Mouse (Mus musculus) ES-E14 (cell line): ENCODE measurements around the gene Nell2. TPM values are rescaled to one million over a fixed set of nuclear protein-coding genes. Genes with fewer than 3 reads are reported as not detected.

Experiments
- DNase-seq: peaks from one replicate; pipeline ENCODE4 v3.0.0-alpha.2; 2013; ENCODE audit warnings: low read depth, low spot score
- H3K27ac ChIP-seq: 2 replicates; pipeline ENCODE4 v1.5.1; 2012; ENCODE audit warnings: low read depth, mild to moderate bottlenecking, low read length, moderate library complexity, mixed read lengths; ENCODE audit not compliant: poor library complexity, insufficient read depth, severe bottlenecking
- H3K36me3 ChIP-seq: 2 replicates; pipeline ENCODE4 v1.6.1; 2012; ENCODE audit warnings: mild to moderate bottlenecking, low read length, moderate library complexity, mixed read lengths; ENCODE audit not compliant: control insufficient read depth, poor library complexity, insufficient read depth, severe bottlenecking
- H3K4me1 ChIP-seq, 2 experiments: fragments of 150-350 bp in 1 of 2; sonication (generic) in 1 of 2; 2 replicates each; pipeline ENCODE4 v1.6.1; 2012; ENCODE audit warnings: low read length in 2 of 2, mild to moderate bottlenecking in 1 of 2, mixed read lengths in 1 of 2; ENCODE audit not compliant: control insufficient read depth in 2 of 2, insufficient read depth in 2 of 2, poor library complexity in 1 of 2
- H3K4me3 ChIP-seq, 2 experiments: fragments of 150-350 bp in 1 of 2; sonication (generic) in 1 of 2; 2 replicates each; pipeline ENCODE4 v1.5.1; 2012; ENCODE audit warnings: low read length in 2 of 2, low read depth in 1 of 2, mild to moderate bottlenecking in 1 of 2, mixed read lengths in 1 of 2; ENCODE audit not compliant: insufficient read depth in 1 of 2, poor library complexity in 1 of 2, severe bottlenecking in 1 of 2
- H3K9ac ChIP-seq: 2 replicates; pipeline ENCODE4 v1.6.1; 2012; ENCODE audit warnings: low read depth, mild to moderate bottlenecking, low read length, mixed read lengths; ENCODE audit not compliant: poor library complexity, insufficient read depth, severe bottlenecking
- H3K9me3 ChIP-seq: fragments of 150-350 bp; sonication (generic); 2 replicates; pipeline ENCODE4 v1.6.1; 2012; ENCODE audit warnings: low read depth, mild to moderate bottlenecking, low read length; ENCODE audit not compliant: control insufficient read depth, insufficient read depth
- CHD2 ChIP-seq: IDR thresholded peaks from 2 replicates; pipeline ENCODE4 v1.6.1; 2014; ENCODE audit warnings: mild to moderate bottlenecking, low read depth, low read length, inconsistent platforms
- HCFC1 ChIP-seq: IDR thresholded peaks from 2 replicates; pipeline ENCODE4 v1.6.1; 2012; ENCODE audit warnings: low read length, inconsistent platforms, borderline replicate concordance; ENCODE audit not compliant: insufficient read depth
- MAFK ChIP-seq: IDR thresholded peaks from 2 replicates; pipeline ENCODE4 v1.6.1; 2014; ENCODE audit warnings: mild to moderate bottlenecking, low read depth, low read length, inconsistent platforms; ENCODE audit not compliant: insufficient read depth
- ZC3H11A ChIP-seq: IDR thresholded peaks from 2 replicates; pipeline ENCODE4 v1.6.1; 2012; ENCODE audit warnings: low read depth, mild to moderate bottlenecking, inconsistent platforms, low read length, borderline replicate concordance
- ZNF384 ChIP-seq: IDR thresholded peaks from 2 replicates; pipeline ENCODE4 v1.6.1; 2012; ENCODE audit warnings: low read depth, low read length, inconsistent platforms
- in situ Hi-C, 2 experiments: fragments of 600-800 bp; cut with MboI; formaldehyde crosslinking; loops; one replicate each; pipeline ENCODE4 v1.15.1; 2025; ENCODE audit warnings: low sequenced_read_pairs in 2 of 2, inconsistent platforms in 1 of 2; ENCODE audit not compliant: unreplicated experiment in 2 of 2
- total RNA-seq: library from RNA; depleted of rRNA; stranded (reverse); fragments of 300-350 nt; gene quantifications from 2 replicates; pipeline ENCODE4 v1.2.3, GENCODE M21; 2012

Gene Nell2
- total RNA-seq, 1 experiment = 3.4 TPM

DNA sequence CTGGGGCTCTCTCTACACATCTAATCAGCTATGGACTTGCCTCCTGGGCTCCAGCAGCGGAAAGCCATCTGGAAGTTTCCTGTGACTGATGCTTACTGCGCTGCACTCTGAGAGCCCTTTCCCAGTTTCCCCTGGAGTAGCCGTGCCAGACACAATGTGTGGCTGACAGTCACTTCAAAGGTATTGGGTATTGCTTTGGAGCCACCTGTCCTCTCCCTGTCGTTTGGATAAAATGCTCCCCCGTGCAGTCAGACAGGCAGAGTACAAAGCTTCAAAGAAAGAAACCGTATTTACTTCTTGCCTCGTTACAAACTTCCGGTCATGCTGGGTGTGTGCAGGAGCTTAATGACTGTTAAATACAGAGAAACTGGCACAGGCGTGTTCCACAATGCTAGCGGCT, 239.3 kb downstream of the Nell2 start:
- H3K4me1 ChIP-seq = no peaks in the 10 kb centered on the region
- H3K4me3 ChIP-seq = no peak overlapping the region
- H3K9ac ChIP-seq = no peak overlapping the region
- in situ Hi-C loops = no loop called here
- DNase-seq = no peak
- no peaks in the 10 kb centered on the region for H3K9me3 ChIP-seq
- no peak for TF ChIP-seq HCFC1
- TF ChIP-seq MAFK = no peak
- no peak for TF ChIP-seq CHD2
- TF ChIP-seq ZNF384 = no peak
- no peak for TF ChIP-seq ZC3H11A
- H3K27ac ChIP-seq = no peak overlapping the region
- no peaks in the 10 kb centered on the region for H3K36me3 ChIP-seq

GRCm38 (mm10) chr15:95285199-95285598, 243.2 kb downstream of the Nell2 start:
- H3K9ac ChIP-seq = no peak overlapping the region
- H3K27ac ChIP-seq = no peak overlapping the region
- no peak for DNase-seq
- no peaks in the 10 kb centered on the region for H3K4me1 ChIP-seq
- no peaks in the 10 kb centered on the region for H3K36me3 ChIP-seq
- H3K9me3 ChIP-seq = no peaks in the 10 kb centered on the region
- TF ChIP-seq MAFK = no peak
- TF ChIP-seq CHD2 = no peak
- no peak for TF ChIP-seq ZNF384
- TF ChIP-seq ZC3H11A = no peak
- TF ChIP-seq HCFC1 = no peak
- H3K4me3 ChIP-seq = no peak overlapping the region
- in situ Hi-C loops = no loop called here

GRCm38 (mm10) chr15:95280986-95281385, 247.4 kb downstream of the Nell2 start:
- H3K9ac ChIP-seq = no peak overlapping the region
- DNase-seq = no peak
- no peaks in the 10 kb centered on the region for H3K9me3 ChIP-seq
- in situ Hi-C loops = no loop called here
- no peaks in the 10 kb centered on the region for H3K4me1 ChIP-seq
- H3K4me3 ChIP-seq = no peak overlapping the region
- TF ChIP-seq ZC3H11A (no peak), CHD2 (no peak), HCFC1 (no peak), MAFK (no peak), ZNF384 (no peak)
- H3K36me3 ChIP-seq = no peaks in the 10 kb centered on the region
- H3K27ac ChIP-seq = no peak overlapping the region

- DNase-seq = no peak
- in situ Hi-C loops = no loop called here
- no peak overlapping the region for H3K4me3 ChIP-seq
- no peak overlapping the region for H3K9ac ChIP-seq
- no peaks in the 10 kb centered on the region for H3K9me3 ChIP-seq
- no peaks in the 10 kb centered on the region for H3K4me1 ChIP-seq
- H3K27ac ChIP-seq = no peak overlapping the region
- H3K36me3 ChIP-seq = no peaks in the 10 kb centered on the region
- TF ChIP-seq CHD2 (no peak), HCFC1 (no peak), MAFK (no peak), ZC3H11A (no peak), ZNF384 (no peak)
These were observed 250.4 kb downstream of the Nell2 start for GRCm38 (mm10) chr15:95278001-95278400.

DNA sequence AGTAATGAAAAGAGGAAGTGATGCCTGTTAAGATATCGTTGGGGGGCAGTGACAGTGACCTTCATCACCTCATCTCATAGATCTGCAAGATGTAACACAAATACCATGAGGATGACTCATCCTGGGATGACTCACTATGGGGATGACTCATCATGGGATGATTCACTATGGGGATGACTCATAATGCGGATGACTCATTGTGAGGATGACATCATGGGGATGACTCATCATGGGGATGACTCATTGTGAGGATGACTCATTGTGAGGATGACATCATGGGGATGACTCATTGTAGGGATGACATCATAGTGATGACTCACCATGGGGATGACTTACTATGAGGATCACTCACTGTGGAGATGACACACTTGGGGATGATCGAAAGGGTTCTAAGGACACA, 251.8 kb downstream of the Nell2 start:
- in situ Hi-C loops = no loop called here
- TF ChIP-seq ZC3H11A (no peak), HCFC1 (no peak), MAFK (0 out of 2 replicates have a peak, but pooled peaks have one; percentile 18), ZNF384 (no peak)
- DNase-seq = no peak
- Histone ChIP-seq H3K4me3 (no peak overlapping the region), H3K9ac (no peak overlapping the region), H3K27ac (no peak overlapping the region), H3K9me3 (no peaks in the 10 kb centered on the region), H3K36me3 (no peaks in the 10 kb centered on the region), H3K4me1 (no peaks in the 10 kb centered on the region)
